ENCODE assay signal across 9 mouse cellular contexts in genomic region chr4:119931923-119932322, GRCm38 (mm10).
DNase-seq lines count a peak whose midpoint lies in the region; ATAC-seq and TF ChIP-seq lines count a peak whose summit lies in the region.
"Had no signal": no experiment of that assay in that cellular context is flagged by ENCODE, and none has a peak within 500 bp of the region (broad histone marks: within the 10 kb centered on the region; RNA-seq: fewer than 3 reads in every experiment).

No protein-coding gene starts in this region.

- no peak for ATAC-seq in monocyte, adult 5-6 weeks (replicated peaks; ENCODE audit: insufficient number of reproducible peaks, low FRiP score, low TSS enrichment, poor library complexity, severe bottlenecking)

- no peaks in the 10 kb centered on the region; the same call in 1 of the 2 replicates for H3K4me1 ChIP-seq in lung, adult 2 months (ENCODE audit: control insufficient read depth, insufficient read depth, low read length)
- H3K4me1 ChIP-seq in embryonic facial prominence, embryonic 10.5 days, result peaks cover 7% of the 10 kb centered on the region; the same call in 1 of the 2 replicates
- peaks cover 33% of the 10 kb centered on the region for H3K4me1 ChIP-seq in olfactory bulb, adult 2 months (ENCODE audit: control insufficient read depth, insufficient read depth, low read length)
- H3K4me1 ChIP-seq: heart, embryonic 13.5 days had no signal

- WGBS in lung, adult 2 months, result 65% methylated on average over 8 of the region's 8 CpGs
- WGBS in embryonic facial prominence, embryonic 10.5 days, result 56% methylated on average over 8 of the region's 8 CpGs
- WGBS in olfactory bulb, adult 2 months, result 9% methylated on average over 8 of the region's 8 CpGs

- H3K36me3 ChIP-seq in embryonic facial prominence, embryonic 10.5 days (replicated peaks), result no peaks in the 10 kb centered on the region
- H3K36me3 ChIP-seq: heart, embryonic 13.5 days had no signal

- TF ChIP-seq POLR2A in lung, adult 2 months (IDR thresholded peaks at IDR 0.05; ENCODE audit: borderline replicate concordance, extremely low read depth, low read depth, low read length), result no peak
- no peak for TF ChIP-seq POLR2A in olfactory bulb, adult 2 months (IDR thresholded peaks at IDR 0.05; ENCODE audit: insufficient read depth, low read depth, low read length)

- DNase-seq in lung, adult 18-20 months, result peak; percentile 64 to 73
- no peak for DNase-seq in lung, adult 2 months
- peak; percentile 37 for DNase-seq in embryonic facial prominence, embryonic 10.5 days (ENCODE audit: low spot score)
- peak; percentile 18 to 58 for DNase-seq in kidney, postnatal 25 days
- DNase-seq in right cerebral cortex, postnatal 36 days (ENCODE audit: low spot score in 2 of 2), result no peak
- DNase-seq in layer of hippocampus, postnatal 14 days (ENCODE audit: low spot score in 2 of 2), result no peak

- no peak for TF ChIP-seq CTCF in lung, adult 2 months (IDR thresholded peaks at IDR 0.05; ENCODE audit: insufficient read depth, low read length)
- no peak for TF ChIP-seq CTCF in olfactory bulb, adult 2 months (IDR thresholded peaks at IDR 0.05; ENCODE audit: insufficient read depth, low read depth, low read length)

- no peak overlapping the region for H3K4me3 ChIP-seq in lung, adult 2 months (replicated peaks; ENCODE audit: extremely low read depth, low read depth, low read length)
- H3K4me3 ChIP-seq in embryonic facial prominence, embryonic 10.5 days, result no peak overlapping the region
- H3K4me3 ChIP-seq in olfactory bulb, adult 2 months (ENCODE audit: insufficient read depth, low read depth, low read length), result no peak overlapping the region
- H3K4me3 ChIP-seq: heart, embryonic 13.5 days had no signal

- no peaks in the 10 kb centered on the region for H3K9me3 ChIP-seq in embryonic facial prominence, embryonic 10.5 days
- H3K9me3 ChIP-seq: heart, embryonic 13.5 days had no signal

- H3K27ac ChIP-seq in embryonic facial prominence, embryonic 10.5 days (replicated peaks), result 0 out of 2 replicates have a peak overlapping the region, but pooled peaks have one; percentile 7
- peak overlapping the region; percentile 92 for H3K27ac ChIP-seq in olfactory bulb, adult 2 months (ENCODE audit: insufficient read depth, low read depth, low read length)
- H3K27ac ChIP-seq: heart, embryonic 13.5 days had no signal

- H3K27me3 ChIP-seq in embryonic facial prominence, embryonic 10.5 days (replicated peaks; ENCODE audit: low read depth, poor library complexity, severe bottlenecking), result no peaks in the 10 kb centered on the region
- H3K27me3 ChIP-seq: heart, embryonic 13.5 days had no signal

Comparison
In these comparisons a context has a peak if more than half of its experiments do, and no peak if none do; other contexts are left out.
1. DNase-seq: peak in lung, adult 18-20 months (2 of 2), embryonic facial prominence, embryonic 10.5 days (single experiment) and kidney, postnatal 25 days (2 of 2); none in lung, adult 2 months (single experiment), right cerebral cortex, postnatal 36 days (0 of 2) and layer of hippocampus, postnatal 14 days (0 of 2).